Mouse (Mus musculus) hindbrain, embryonic 11.5 days (tissue): ENCODE measurements around the gene Clta. TPM values are rescaled to one million over a fixed set of nuclear protein-coding genes. Genes with fewer than 3 reads are reported as not detected.

Source experiments
- ATAC-seq: fragments of 200-750 bp; cut with Nextera tagmentation; 2 replicates; pipeline ENCODE4 v1.8.0; 2017; ENCODE audit warnings: mild to moderate bottlenecking, moderate TSS enrichment, moderate library complexity; ENCODE audit not compliant: low FRiP score
- DNase-seq: peaks from one replicate; pipeline ENCODE4 v3.0.0-alpha.2; 2015; ENCODE audit warnings: low spot score
- H3K27ac ChIP-seq: fragments of 300-500 bp; sonication (generic); 2 replicates; pipeline ENCODE4 v1.5.1; 2014; ENCODE audit warnings: mild to moderate bottlenecking, low read depth, low read length
- H3K27me3 ChIP-seq: fragments of 300-500 bp; sonication (generic); 2 replicates; pipeline ENCODE4 v1.6.1; 2014; ENCODE audit warnings: mild to moderate bottlenecking, low read length, moderate library complexity, mixed read lengths; ENCODE audit not compliant: control insufficient read depth, insufficient read depth
- H3K36me3 ChIP-seq: fragments of 300-500 bp; sonication (generic); 2 replicates; pipeline ENCODE4 v1.6.1; 2014; ENCODE audit warnings: mild to moderate bottlenecking, low read length, moderate library complexity, mixed read lengths; ENCODE audit not compliant: control insufficient read depth, insufficient read depth
- H3K4me1 ChIP-seq: fragments of 300-500 bp; sonication (generic); replicated peaks from 2 replicates; pipeline ENCODE4 v1.6.1; 2014; ENCODE audit warnings: low read length, mixed read lengths; ENCODE audit not compliant: control insufficient read depth, insufficient read depth
- H3K4me2 ChIP-seq: fragments of 300-500 bp; sonication (generic); replicated peaks from 2 replicates; pipeline ENCODE4 v1.6.1; 2014; ENCODE audit warnings: mild to moderate bottlenecking, low read depth, low read length
- H3K4me3 ChIP-seq: fragments of 300-500 bp; sonication (generic); 2 replicates; pipeline ENCODE4 v1.5.1; 2014; ENCODE audit warnings: low read depth, low read length
- H3K9ac ChIP-seq: fragments of 300-500 bp; sonication (generic); 2 replicates; pipeline ENCODE4 v1.6.1; 2014; ENCODE audit warnings: low read depth, low read length
- H3K9me3 ChIP-seq: fragments of 300-500 bp; sonication (generic); 2 replicates; pipeline ENCODE4 v1.6.1; 2016; ENCODE audit warnings: low read length; ENCODE audit not compliant: control insufficient read depth
- WGBS: fragments of 180-500 bp; shearing (Covaris S2); extraction: QIAGEN DNeasy Blood & Tissue Kit; methylation state at CpG from one replicate; pipeline ENCODE4 v1.1.7; 2014; 5-methylcytosine and 5-hydroxymethylcytosine counted together
- polyA plus RNA-seq: library from polyadenylated mRNA; unstranded; fragments of >200 nt; fragmentation: Nextera tagmentation; extraction: Ambion mirVana; gene quantifications from 2 replicates; pipeline ENCODE4 v1.2.1, GENCODE M21; 2014

Gene Clta
- polyA plus RNA-seq, 1 experiment from 2014 or later, result 284 TPM

DNA sequence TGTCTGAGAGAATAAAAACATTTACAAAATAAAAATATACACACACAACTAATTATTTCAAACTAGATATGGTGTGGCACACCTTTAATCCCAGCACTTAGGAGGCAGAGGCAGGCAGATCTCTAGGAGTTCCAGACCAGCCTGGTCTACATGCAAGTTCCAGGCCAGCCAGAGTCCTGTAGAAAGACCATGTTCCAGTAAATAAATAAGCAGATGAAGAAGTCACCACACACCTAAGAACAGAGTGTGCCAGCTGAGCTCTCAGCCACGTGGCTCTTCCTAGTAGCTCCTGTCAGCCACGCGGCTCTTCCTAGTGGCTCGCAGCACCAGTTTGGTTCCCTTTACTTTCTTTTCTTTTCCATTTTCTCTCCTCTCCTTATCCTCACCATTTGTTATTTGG, 65.2 kb downstream of the Clta start:
- Histone ChIP-seq H3K9ac (no peak overlapping the region), H3K9me3 (no peaks in the 10 kb centered on the region), H3K36me3 (no peaks in the 10 kb centered on the region), H3K4me3 (no peak overlapping the region), H3K4me2 (no peak overlapping the region), H3K4me1 (no peaks in the 10 kb centered on the region), H3K27ac (no peak overlapping the region), H3K27me3 (no peaks in the 10 kb centered on the region)
- WGBS, result 94% methylated on average over 4 of the region's 4 CpGs
- DNase-seq (no peak), ATAC-seq (no peak)

DNA sequence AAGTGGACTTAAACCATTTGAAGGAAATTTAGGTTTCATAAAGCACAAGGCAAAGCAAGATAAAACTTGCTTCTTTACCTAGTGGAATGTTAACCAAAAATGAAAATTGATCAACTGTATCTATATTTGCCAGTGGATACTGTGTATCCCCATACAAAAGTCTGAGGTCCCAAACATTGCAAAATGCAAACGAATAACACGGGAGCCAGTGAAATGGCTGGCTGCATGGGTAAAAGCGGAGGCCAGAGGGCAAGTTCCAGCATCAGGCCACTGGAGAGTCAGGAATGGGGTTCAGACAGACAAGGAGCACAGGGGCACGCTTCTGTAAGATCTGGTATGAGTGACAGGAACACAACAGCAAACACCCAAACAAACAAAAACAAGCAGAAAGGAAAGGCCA, 66.4 kb downstream of the Clta start:
- no peak for ATAC-seq
- Histone ChIP-seq H3K4me3 (no peak overlapping the region), H3K9me3 (no peaks in the 10 kb centered on the region), H3K27me3 (no peaks in the 10 kb centered on the region), H3K36me3 (no peaks in the 10 kb centered on the region), H3K4me2 (no peak overlapping the region; the same call in 1 of the 2 replicates), H3K9ac (no peak overlapping the region), H3K4me1 (no peaks in the 10 kb centered on the region), H3K27ac (no peak overlapping the region)
- no peak for DNase-seq
- WGBS, result 57% methylated on average over 4 of the region's 4 CpGs

GRCm38 (mm10) chr4:44071741-44072145, 67.5 kb downstream of the Clta start:
- 15% methylated on average over 11 of the region's 11 CpGs for WGBS
- no peaks in the 10 kb centered on the region for H3K9me3 ChIP-seq
- peak overlapping the region; percentile 82 for H3K4me3 ChIP-seq
- H3K36me3 ChIP-seq, result no peaks in the 10 kb centered on the region
- H3K27me3 ChIP-seq, result no peaks in the 10 kb centered on the region
- no peaks in the 10 kb centered on the region for H3K4me1 ChIP-seq
- ATAC-seq (no peak), DNase-seq (no peak)
- peak overlapping the region; percentile 74 for H3K4me2 ChIP-seq
- H3K9ac ChIP-seq, result peak overlapping the region; percentile 75
- no peak overlapping the region for H3K27ac ChIP-seq

GRCm38 (mm10) chr4:44072146-44072872, 68.1 kb downstream of the Clta start:
- H3K27ac ChIP-seq, result peak overlapping the region; percentile 43; the same call in 1 of the 2 replicates
- H3K4me2 ChIP-seq, result peak overlapping the region; percentile 74
- H3K9ac ChIP-seq, result peak overlapping the region; percentile 75
- H3K36me3 ChIP-seq, result no peaks in the 10 kb centered on the region
- no peaks in the 10 kb centered on the region for H3K4me1 ChIP-seq
- no peaks in the 10 kb centered on the region for H3K9me3 ChIP-seq
- DNase-seq, result peak; percentile 93
- peak; percentile 96 for ATAC-seq
- WGBS, result under 1% methylated on average over 60 of the region's 70 CpGs
- peak overlapping the region; percentile 82 for H3K4me3 ChIP-seq
- H3K27me3 ChIP-seq, result no peaks in the 10 kb centered on the region

GRCm38 (mm10) chr4:44072873-44073441, 68.7 kb downstream of the Clta start:
- DNase-seq, result no peak
- peak; percentile 64 for ATAC-seq
- no peaks in the 10 kb centered on the region for H3K36me3 ChIP-seq
- H3K27ac ChIP-seq, result no peak overlapping the region
- H3K4me2 ChIP-seq, result peak overlapping the region; percentile 74
- H3K9ac ChIP-seq, result peak overlapping the region; percentile 40; the same call in 1 of the 2 replicates
- H3K9me3 ChIP-seq, result no peaks in the 10 kb centered on the region
- WGBS, result 10% methylated on average over 9 of the region's 9 CpGs
- H3K27me3 ChIP-seq, result no peaks in the 10 kb centered on the region
- H3K4me3 ChIP-seq, result peak overlapping the region; percentile 82
- no peaks in the 10 kb centered on the region for H3K4me1 ChIP-seq

GRCm38 (mm10) chr4:44073799-44074198, 69.5 kb downstream of the Clta start:
- H3K27ac ChIP-seq, result no peak overlapping the region
- no peaks in the 10 kb centered on the region for H3K9me3 ChIP-seq
- ATAC-seq, result no peak
- no peak overlapping the region for H3K9ac ChIP-seq
- WGBS, result 90% methylated on average over 3 of the region's 3 CpGs
- DNase-seq, result no peak
- no peak overlapping the region for H3K4me3 ChIP-seq
- H3K4me1 ChIP-seq, result no peaks in the 10 kb centered on the region
- no peaks in the 10 kb centered on the region for H3K27me3 ChIP-seq
- H3K36me3 ChIP-seq, result no peaks in the 10 kb centered on the region
- no peak overlapping the region for H3K4me2 ChIP-seq

GRCm38 (mm10) chr4:44074422-44074821, 70.2 kb downstream of the Clta start:
- Histone ChIP-seq H3K27ac (no peak overlapping the region), H3K4me1 (no peaks in the 10 kb centered on the region), H3K9me3 (no peaks in the 10 kb centered on the region), H3K4me2 (no peak overlapping the region), H3K36me3 (no peaks in the 10 kb centered on the region), H3K4me3 (no peak overlapping the region), H3K9ac (no peak overlapping the region), H3K27me3 (no peaks in the 10 kb centered on the region)
- ATAC-seq (no peak), DNase-seq (no peak)
- WGBS, result 78% methylated on average over 4 of the region's 4 CpGs

DNA sequence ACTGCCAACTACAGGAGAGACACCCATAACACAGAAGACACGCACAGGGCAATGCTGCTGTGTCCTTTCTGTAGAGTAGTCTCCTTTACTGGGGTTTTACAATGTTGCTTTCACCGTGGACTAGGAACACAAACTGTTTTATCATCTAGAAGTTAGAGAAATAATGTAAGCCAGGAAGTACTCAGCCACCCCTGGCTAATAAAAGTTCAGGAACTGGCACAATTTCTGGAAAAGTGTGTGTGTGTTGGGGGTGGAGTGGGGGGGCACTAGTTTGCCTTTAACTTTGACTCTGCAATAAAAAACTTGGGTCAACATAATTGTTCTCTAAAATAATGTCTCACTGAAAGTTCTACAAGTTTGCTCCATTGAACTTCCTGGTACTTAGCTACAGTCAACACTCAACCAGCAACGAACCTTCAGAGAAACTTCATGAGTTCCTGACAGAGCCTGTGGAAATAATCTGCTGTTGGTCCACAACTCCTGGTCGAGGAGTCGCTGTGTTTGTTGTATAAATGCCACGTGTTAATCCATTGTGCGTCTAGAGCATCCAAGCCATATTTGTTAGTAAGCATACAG, 74.2 kb downstream of the Clta start:
- WGBS, result 89% methylated on average over 7 of the region's 7 CpGs
- Histone ChIP-seq H3K27ac (no peak overlapping the region), H3K4me2 (no peak overlapping the region), H3K27me3 (no peaks in the 10 kb centered on the region), H3K9me3 (no peaks in the 10 kb centered on the region), H3K9ac (no peak overlapping the region), H3K4me1 (no peaks in the 10 kb centered on the region), H3K36me3 (no peaks in the 10 kb centered on the region), H3K4me3 (no peak overlapping the region)
- ATAC-seq, result no peak
- DNase-seq, result no peak
